Mouse (Mus musculus): ENCODE data around the gene Calr. TPM values are rescaled to one million over a fixed set of nuclear protein-coding genes. Genes with fewer than 3 reads are reported as not detected.

Calr gene
- polyA plus RNA-seq, 1 experiment from 2014 or later, result 662 TPM

GRCm38 (mm10) chr8:84813059-84813458, 33.7 kb downstream of the Calr start:
- Histone ChIP-seq H3K9ac (ENCODE audit: low read depth, low read length) (no peak overlapping the region), H3K27ac (ENCODE audit: low read length) (no peak overlapping the region), H3K4me1 (ENCODE audit: control insufficient read depth, insufficient read depth, low read length) (peaks cover 15% of the 10 kb centered on the region)

DNA sequence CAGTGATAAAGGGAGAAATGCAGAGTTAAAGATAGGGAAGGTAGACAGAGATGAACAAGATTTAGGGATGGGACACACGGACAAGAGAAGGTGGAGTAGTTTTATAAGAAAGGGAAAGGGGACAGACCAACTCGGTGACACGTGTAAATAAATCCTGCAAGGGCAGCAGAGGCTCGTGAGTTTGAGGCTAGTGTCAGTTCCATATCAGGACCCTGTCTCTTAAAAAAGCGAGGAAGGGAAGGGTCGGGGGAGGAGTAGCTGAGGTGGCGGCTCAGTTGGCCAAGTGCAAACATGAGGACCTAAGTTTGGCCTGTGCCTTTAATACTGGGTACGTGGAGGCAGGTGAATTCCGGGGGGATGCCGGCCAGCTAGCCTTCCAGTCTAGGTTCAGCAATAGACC, 35.4 kb downstream of the Calr start:
- H3K36me3 ChIP-seq (ENCODE audit: control insufficient read depth, insufficient read depth, low read length), result no peaks in the 10 kb centered on the region

More at GRCm38 (mm10) chr8:84813059-84813458, 33.7 kb downstream of the Calr start:
- H3K4me3 ChIP-seq (ENCODE audit: low read depth, low read length), result no peak overlapping the region
- 2% methylated on average over 5 of the region's 5 CpGs for WGBS
- no peaks in the 10 kb centered on the region for H3K9me3 ChIP-seq (replicated peaks; ENCODE audit: control insufficient read depth, low read length, poor library complexity, severe bottlenecking)
- no peak overlapping the region for H3K4me2 ChIP-seq (ENCODE audit: low read length)
- ATAC-seq, result no peak
- peaks cover 8% of the 10 kb centered on the region; the same call in 1 of the 2 replicates for H3K27me3 ChIP-seq (ENCODE audit: control insufficient read depth, insufficient read depth, low read depth, low read length)
- H3K36me3 ChIP-seq (ENCODE audit: control insufficient read depth, insufficient read depth, low read length), result no peaks in the 10 kb centered on the region

GRCm38 (mm10) chr8:84810896-84811295, 35.8 kb downstream of the Calr start:
- Histone ChIP-seq H3K27ac (ENCODE audit: low read length) (peak overlapping the region; percentile 48; the same call in 1 of the 2 replicates), H3K4me1 (ENCODE audit: control insufficient read depth, insufficient read depth, low read length) (peaks cover 15% of the 10 kb centered on the region), H3K4me3 (ENCODE audit: low read depth, low read length) (peak overlapping the region; percentile 27), H3K36me3 (ENCODE audit: control insufficient read depth, insufficient read depth, low read length) (no peaks in the 10 kb centered on the region), H3K9ac (ENCODE audit: low read depth, low read length) (peak overlapping the region; percentile 10; the same call in 1 of the 2 replicates), H3K9me3 (replicated peaks; ENCODE audit: control insufficient read depth, low read length, poor library complexity, severe bottlenecking) (no peaks in the 10 kb centered on the region), H3K4me2 (ENCODE audit: low read length) (peak overlapping the region; percentile 56), H3K27me3 (ENCODE audit: control insufficient read depth, insufficient read depth, low read depth, low read length) (peaks cover 11% of the 10 kb centered on the region)
- under 1% methylated on average over 30 of the region's 32 CpGs for WGBS
- ATAC-seq, result peak; percentile 80

More for the DNA sequence above, 35.4 kb downstream of the Calr start:
- H3K4me1 ChIP-seq (ENCODE audit: control insufficient read depth, insufficient read depth, low read length), result peaks cover 15% of the 10 kb centered on the region
- H3K9ac ChIP-seq (ENCODE audit: low read depth, low read length), result peak overlapping the region; percentile 10; the same call in 1 of the 2 replicates
- H3K4me2 ChIP-seq (ENCODE audit: low read length), result peak overlapping the region; percentile 56
- peak overlapping the region; percentile 48 for H3K27ac ChIP-seq (ENCODE audit: low read length)
- H3K4me3 ChIP-seq (ENCODE audit: low read depth, low read length), result peak overlapping the region; percentile 27
- H3K9me3 ChIP-seq (replicated peaks; ENCODE audit: control insufficient read depth, low read length, poor library complexity, severe bottlenecking), result no peaks in the 10 kb centered on the region
- no peak for ATAC-seq
- peaks cover 11% of the 10 kb centered on the region for H3K27me3 ChIP-seq (ENCODE audit: control insufficient read depth, insufficient read depth, low read depth, low read length)
- WGBS, result 9% methylated on average over 10 of the region's 10 CpGs

DNA sequence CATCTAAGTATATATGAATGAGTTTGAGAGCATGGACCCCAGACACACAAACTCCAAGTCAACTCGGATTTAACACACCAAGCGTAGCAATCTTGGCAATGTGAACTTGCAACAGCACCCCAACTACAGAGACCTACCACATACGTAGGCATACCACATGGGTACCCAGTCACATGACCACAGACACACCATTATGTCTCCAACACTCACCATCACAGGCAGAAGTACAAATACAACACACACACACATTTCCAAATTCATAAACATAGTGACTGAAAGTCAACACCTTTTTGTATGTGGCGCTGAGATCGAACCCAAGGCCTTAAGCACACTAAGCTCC, 36.8 kb downstream of the Calr start:
- H3K36me3 ChIP-seq (ENCODE audit: control insufficient read depth, insufficient read depth, low read length), result no peaks in the 10 kb centered on the region
- no peak overlapping the region for H3K27ac ChIP-seq (ENCODE audit: low read length)
- H3K27me3 ChIP-seq (ENCODE audit: control insufficient read depth, insufficient read depth, low read depth, low read length), result peaks cover 18% of the 10 kb centered on the region
- H3K9me3 ChIP-seq (replicated peaks; ENCODE audit: control insufficient read depth, low read length, poor library complexity, severe bottlenecking), result no peaks in the 10 kb centered on the region
- 69% methylated on average over 5 of the region's 5 CpGs for WGBS
- no peak for ATAC-seq
- H3K4me2 ChIP-seq (ENCODE audit: low read length), result no peak overlapping the region
- H3K9ac ChIP-seq (ENCODE audit: low read depth, low read length), result no peak overlapping the region
- H3K4me1 ChIP-seq (ENCODE audit: control insufficient read depth, insufficient read depth, low read length), result peaks cover 9% of the 10 kb centered on the region
- no peak overlapping the region for H3K4me3 ChIP-seq (ENCODE audit: low read depth, low read length)

GRCm38 (mm10) chr8:84809109-84809940, 37.4 kb downstream of the Calr start:
- Histone ChIP-seq H3K4me2 (ENCODE audit: low read length) (no peak overlapping the region), H3K27ac (ENCODE audit: low read length) (no peak overlapping the region), H3K4me1 (ENCODE audit: control insufficient read depth, insufficient read depth, low read length) (peaks cover 7% of the 10 kb centered on the region), H3K9ac (ENCODE audit: low read depth, low read length) (no peak overlapping the region), H3K36me3 (ENCODE audit: control insufficient read depth, insufficient read depth, low read length) (no peaks in the 10 kb centered on the region), H3K27me3 (ENCODE audit: control insufficient read depth, insufficient read depth, low read depth, low read length) (peaks cover 18% of the 10 kb centered on the region), H3K9me3 (replicated peaks; ENCODE audit: control insufficient read depth, low read length, poor library complexity, severe bottlenecking) (no peaks in the 10 kb centered on the region), H3K4me3 (ENCODE audit: low read depth, low read length) (no peak overlapping the region)
- WGBS, result 51% methylated on average over 12 of the region's 12 CpGs
- no peak for ATAC-seq

- Histone ChIP-seq H3K36me3 (ENCODE audit: control insufficient read depth, insufficient read depth, low read length) (no peaks in the 10 kb centered on the region), H3K27me3 (ENCODE audit: control insufficient read depth, insufficient read depth, low read depth, low read length) (peaks cover 30% of the 10 kb centered on the region), H3K4me3 (ENCODE audit: low read depth, low read length) (no peak overlapping the region), H3K9ac (ENCODE audit: low read depth, low read length) (no peak overlapping the region), H3K4me2 (ENCODE audit: low read length) (no peak overlapping the region), H3K27ac (ENCODE audit: low read length) (no peak overlapping the region), H3K9me3 (replicated peaks; ENCODE audit: control insufficient read depth, low read length, poor library complexity, severe bottlenecking) (no peaks in the 10 kb centered on the region), H3K4me1 (ENCODE audit: control insufficient read depth, insufficient read depth, low read length) (no peaks in the 10 kb centered on the region; the same call in 1 of the 2 replicates)
- ATAC-seq, result no peak
- 93% methylated on average over 5 of the region's 5 CpGs for WGBS
These were observed 40.7 kb downstream of the Calr start for GRCm38 (mm10) chr8:84806031-84806430.

- Histone ChIP-seq H3K4me1 (ENCODE audit: control insufficient read depth, insufficient read depth, low read length) (peaks cover 12% of the 10 kb centered on the region), H3K36me3 (ENCODE audit: control insufficient read depth, insufficient read depth, low read length) (no peaks in the 10 kb centered on the region), H3K27ac (ENCODE audit: low read length) (peak within 1 kb of the TSS; percentile 81), H3K9me3 (replicated peaks; ENCODE audit: control insufficient read depth, low read length, poor library complexity, severe bottlenecking) (no peaks in the 10 kb centered on the region), H3K4me2 (ENCODE audit: low read length) (peak within 1 kb of the TSS; percentile 97), H3K27me3 (ENCODE audit: control insufficient read depth, insufficient read depth, low read depth, low read length) (peaks cover 56% of the 10 kb centered on the region), H3K9ac (ENCODE audit: low read depth, low read length) (peak within 1 kb of the TSS; percentile 81), H3K4me3 (ENCODE audit: low read depth, low read length) (peak within 1 kb of the TSS; percentile 72)
- peak; percentile 20; the same call in 1 of the 2 replicates for ATAC-seq
- WGBS, result 2% methylated on average over 64 of the region's 125 CpGs
These were observed 46.5 kb downstream of the Calr start, which contains the start of gene Nfix for GRCm38 (mm10) chr8:84799999-84800831. Gene Nfix, minus strand, starts transcription at chr8:84800344.

DNA sequence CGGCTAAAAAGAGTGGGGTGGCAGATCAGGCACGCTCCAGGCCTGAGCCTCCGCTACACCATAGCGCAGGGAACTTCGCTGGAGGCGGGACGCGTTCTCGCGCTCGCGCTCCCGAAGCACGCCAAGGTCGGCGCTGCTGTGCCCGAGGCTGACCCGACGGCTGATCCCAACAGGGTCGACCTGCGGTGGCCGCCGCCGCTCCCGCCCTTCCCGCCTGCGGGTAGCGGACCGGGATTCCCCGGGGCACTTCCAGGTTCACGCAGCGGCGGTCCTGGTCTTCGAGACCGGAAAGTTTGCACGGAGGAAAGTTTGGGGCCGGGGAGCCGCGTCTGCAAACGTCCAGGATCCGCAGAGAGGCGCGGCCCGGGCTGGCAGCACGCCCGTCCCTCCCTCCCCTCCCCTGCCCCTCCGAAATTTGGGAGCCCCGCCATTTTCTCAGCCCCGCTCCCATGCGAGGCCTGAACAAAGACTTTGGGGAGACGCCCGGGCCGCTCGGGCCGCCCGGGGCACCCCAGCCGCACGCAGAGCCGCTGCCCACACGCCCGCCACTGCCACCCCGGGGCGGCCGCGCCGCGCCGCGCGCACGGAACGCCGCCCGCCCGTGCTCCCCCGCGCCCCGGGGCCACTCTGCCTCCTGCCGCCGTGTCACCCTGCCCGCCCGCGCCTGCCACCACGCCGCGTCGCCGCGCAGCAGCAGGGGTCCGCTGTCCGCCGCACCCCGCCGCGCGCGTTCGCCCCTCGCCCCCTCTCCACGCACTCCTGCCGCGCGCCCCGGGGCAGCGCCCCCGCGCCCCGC, 47.4 kb downstream of the Calr start:
- no peaks in the 10 kb centered on the region for H3K36me3 ChIP-seq (ENCODE audit: control insufficient read depth, insufficient read depth, low read length)
- H3K27me3 ChIP-seq (ENCODE audit: control insufficient read depth, insufficient read depth, low read depth, low read length), result peaks cover 59% of the 10 kb centered on the region
- peak overlapping the region; percentile 81 for H3K27ac ChIP-seq (ENCODE audit: low read length)
- H3K4me3 ChIP-seq (ENCODE audit: low read depth, low read length), result peak overlapping the region; percentile 72
- peak overlapping the region; percentile 97 for H3K4me2 ChIP-seq (ENCODE audit: low read length)
- no peak for ATAC-seq
- no peaks in the 10 kb centered on the region for H3K9me3 ChIP-seq (replicated peaks; ENCODE audit: control insufficient read depth, low read length, poor library complexity, severe bottlenecking)
- peak overlapping the region; percentile 81 for H3K9ac ChIP-seq (ENCODE audit: low read depth, low read length)
- peaks cover 12% of the 10 kb centered on the region for H3K4me1 ChIP-seq (ENCODE audit: control insufficient read depth, insufficient read depth, low read length)
- 1% methylated on average over 76 of the region's 108 CpGs for WGBS

Data from midbrain, embryonic 16.5 days (tissue).